Mouse (Mus musculus): ENCODE data around the gene Cd40lg.

GRCm38 (mm10) chrX:57238572-57238971 lies 26.6 kb downstream of the Cd40lg start:
- TF ChIP-seq MYOD1 (IDR thresholded peaks at IDR 0.05; ENCODE audit: control insufficient read depth, insufficient read length, low read depth): no peak
- TF ChIP-seq MAX (IDR thresholded peaks at IDR 0.05): no peak
- TF ChIP-seq USF1 (IDR thresholded peaks at IDR 0.05; ENCODE audit: low read depth): no peak
- no peak for TF ChIP-seq CTCF (IDR thresholded peaks at IDR 0.05; ENCODE audit: control insufficient read depth, insufficient read depth, insufficient read length)
- no peak for TF ChIP-seq MYOG (IDR thresholded peaks at IDR 0.05; ENCODE audit: control insufficient read depth, extremely low read depth, insufficient read length)
